Mouse (Mus musculus) small intestine, adult 2 months (tissue): ENCODE results near the gene Bbs9.

ENCODE experiments used
- CTCF ChIP-seq: fragments of 200-500 bp; IDR thresholded peaks from 2 replicates; pipeline ENCODE4 v1.5.1; 2012; ENCODE audit warnings: low read depth, mild to moderate bottlenecking, control low read depth, inconsistent platforms, low read length, moderate library complexity, mixed read lengths; ENCODE audit not compliant: insufficient replicate concordance, insufficient read length; ENCODE audit errors: extremely low read depth
- POLR2A ChIP-seq: fragments of 200-500 bp; IDR thresholded peaks from 2 replicates; pipeline ENCODE4 v1.6.1; 2012; ENCODE audit warnings: low read depth, mild to moderate bottlenecking, control low read depth, inconsistent platforms, low read length, moderate library complexity

- TF ChIP-seq POLR2A (no peak), CTCF (no peak)
Observed at GRCm38 (mm10) chr9:22648163-22648562, 172.6 kb downstream of the Bbs9 start.
